Mouse (Mus musculus): Measurements from ENCODE around the gene Nup50. TPM values are rescaled to one million over a fixed set of nuclear protein-coding genes. Genes with fewer than 3 reads are reported as not detected.

Gene Nup50
- total and polyA plus RNA-seq, 3 experiments = 19.8 to 88.6 (median 69.8) TPM

GRCm38 (mm10) chr15:84924781-84925315 is 1.6 kb downstream of the Nup50 start:
- H3K36me3 ChIP-seq (replicated peaks) = peaks cover 53% of the 10 kb centered on the region
- ATAC-seq (ENCODE audit: extremely low read depth, insufficient number of reproducible peaks, low FRiP score, poor library complexity, severe bottlenecking) = no peak

GRCm38 (mm10) chr15:84925495-84926018 is 2.3 kb downstream of the Nup50 start:
- peak; percentile 18 for DNase-seq (ENCODE audit: low spot score)
- peak overlapping the region; percentile 52; the same call in 1 of the 2 replicates for H3K4me3 ChIP-seq (ENCODE audit: low read depth, low read length)
- no peaks in the 10 kb centered on the region for H3K27me3 ChIP-seq (ENCODE audit: insufficient read depth, low read length)
- peaks cover 58% of the 10 kb centered on the region for H3K36me3 ChIP-seq (replicated peaks)
- H3K4me1 ChIP-seq (ENCODE audit: insufficient read depth, low read depth, low read length) = peaks cover 43% of the 10 kb centered on the region
- ATAC-seq (ENCODE audit: extremely low read depth, insufficient number of reproducible peaks, low FRiP score, poor library complexity, severe bottlenecking) = no peak
- no peaks in the 10 kb centered on the region for H3K9me3 ChIP-seq (replicated peaks)
- no peak for TF ChIP-seq GATA2 (IDR thresholded peaks at IDR 0.05; ENCODE audit: borderline replicate concordance, low read depth, low read length)
- no peak for TF ChIP-seq CTCF (IDR thresholded peaks at IDR 0.05; ENCODE audit: low read depth, low read length)
- no peak for TF ChIP-seq GATA1 (IDR thresholded peaks at IDR 0.05; ENCODE audit: borderline replicate concordance, low read length)
- no peak for TF ChIP-seq TAL1 (conservative IDR thresholded peaks at IDR 0.05; ENCODE audit: low read depth, low read length)
- no peak for TF ChIP-seq POLR2AphosphoS5 (IDR thresholded peaks at IDR 0.05; ENCODE audit: insufficient replicate concordance, low read depth, low read length)

More at GRCm38 (mm10) chr15:84924781-84925315, 1.6 kb downstream of the Nup50 start:
- H3K4me1 ChIP-seq (ENCODE audit: insufficient read depth, low read depth, low read length) = peaks cover 45% of the 10 kb centered on the region
- H3K4me3 ChIP-seq (ENCODE audit: low read depth, low read length) = peak overlapping the region; percentile 96
- no peak for TF ChIP-seq TAL1 (conservative IDR thresholded peaks at IDR 0.05; ENCODE audit: low read depth, low read length)
- no peak for TF ChIP-seq GATA2 (IDR thresholded peaks at IDR 0.05; ENCODE audit: borderline replicate concordance, low read depth, low read length)
- no peak for TF ChIP-seq POLR2AphosphoS5 (IDR thresholded peaks at IDR 0.05; ENCODE audit: insufficient replicate concordance, low read depth, low read length)
- no peak; the same call in 1 of the 2 replicates for TF ChIP-seq CTCF (IDR thresholded peaks at IDR 0.05; ENCODE audit: low read depth, low read length)
- TF ChIP-seq GATA1 (IDR thresholded peaks at IDR 0.05; ENCODE audit: borderline replicate concordance, low read length) = no peak
- H3K27me3 ChIP-seq (ENCODE audit: insufficient read depth, low read length) = no peaks in the 10 kb centered on the region
- peak; percentile 14 for DNase-seq (ENCODE audit: low spot score)
- no peaks in the 10 kb centered on the region for H3K9me3 ChIP-seq (replicated peaks)

GRCm38 (mm10) chr15:84932351-84932750 is 9.1 kb downstream of the Nup50 start:
- no peaks in the 10 kb centered on the region for H3K9me3 ChIP-seq (replicated peaks)
- ATAC-seq (ENCODE audit: extremely low read depth, insufficient number of reproducible peaks, low FRiP score, poor library complexity, severe bottlenecking) = no peak
- peaks cover 36% of the 10 kb centered on the region for H3K4me1 ChIP-seq (ENCODE audit: insufficient read depth, low read depth, low read length)
- TF ChIP-seq GATA2 (IDR thresholded peaks at IDR 0.05; ENCODE audit: borderline replicate concordance, low read depth, low read length) (no peak), CTCF (IDR thresholded peaks at IDR 0.05; ENCODE audit: low read depth, low read length) (no peak), TAL1 (conservative IDR thresholded peaks at IDR 0.05; ENCODE audit: low read depth, low read length) (no peak), POLR2AphosphoS5 (IDR thresholded peaks at IDR 0.05; ENCODE audit: insufficient replicate concordance, low read depth, low read length) (no peak), GATA1 (IDR thresholded peaks at IDR 0.05; ENCODE audit: borderline replicate concordance, low read length) (no peak)
- peaks cover 99% of the 10 kb centered on the region for H3K36me3 ChIP-seq (replicated peaks)
- H3K27me3 ChIP-seq (ENCODE audit: insufficient read depth, low read length) = no peaks in the 10 kb centered on the region
- H3K4me3 ChIP-seq (ENCODE audit: low read depth, low read length) = no peak overlapping the region
- DNase-seq (ENCODE audit: low spot score) = no peak

GRCm38 (mm10) chr15:84934901-84935300 is 11.7 kb downstream of the Nup50 start:
- Histone ChIP-seq H3K36me3 (replicated peaks) (peaks cover 100% of the 10 kb centered on the region), H3K4me3 (ENCODE audit: low read depth, low read length) (no peak overlapping the region), H3K9me3 (replicated peaks) (no peaks in the 10 kb centered on the region), H3K27me3 (ENCODE audit: insufficient read depth, low read length) (no peaks in the 10 kb centered on the region), H3K4me1 (ENCODE audit: insufficient read depth, low read depth, low read length) (peaks cover 26% of the 10 kb centered on the region)
- DNase-seq (ENCODE audit: low spot score) (no peak), ATAC-seq (ENCODE audit: extremely low read depth, insufficient number of reproducible peaks, low FRiP score, poor library complexity, severe bottlenecking) (no peak)
- no peak for TF ChIP-seq GATA1 (IDR thresholded peaks at IDR 0.05; ENCODE audit: borderline replicate concordance, low read length)
- no peak for TF ChIP-seq POLR2AphosphoS5 (IDR thresholded peaks at IDR 0.05; ENCODE audit: insufficient replicate concordance, low read depth, low read length)
- TF ChIP-seq CTCF (IDR thresholded peaks at IDR 0.05; ENCODE audit: low read depth, low read length) = no peak
- no peak for TF ChIP-seq TAL1 (conservative IDR thresholded peaks at IDR 0.05; ENCODE audit: low read depth, low read length)
- no peak for TF ChIP-seq GATA2 (IDR thresholded peaks at IDR 0.05; ENCODE audit: borderline replicate concordance, low read depth, low read length)

GRCm38 (mm10) chr15:84940102-84940501 is 16.9 kb downstream of the Nup50 start:
- ATAC-seq (ENCODE audit: extremely low read depth, insufficient number of reproducible peaks, low FRiP score, poor library complexity, severe bottlenecking) (no peak), DNase-seq (ENCODE audit: low spot score) (no peak)
- peaks cover 90% of the 10 kb centered on the region for H3K36me3 ChIP-seq (replicated peaks)
- no peaks in the 10 kb centered on the region for H3K27me3 ChIP-seq (ENCODE audit: insufficient read depth, low read length)
- H3K4me1 ChIP-seq (ENCODE audit: insufficient read depth, low read depth, low read length) = peaks cover 17% of the 10 kb centered on the region
- H3K4me3 ChIP-seq (ENCODE audit: low read depth, low read length) = no peak overlapping the region
- no peaks in the 10 kb centered on the region for H3K9me3 ChIP-seq (replicated peaks)
- TF ChIP-seq POLR2AphosphoS5 (IDR thresholded peaks at IDR 0.05; ENCODE audit: insufficient replicate concordance, low read depth, low read length) = no peak
- no peak for TF ChIP-seq CTCF (IDR thresholded peaks at IDR 0.05; ENCODE audit: low read depth, low read length)

GRCm38 (mm10) chr15:84942647-84943285 is 19.6 kb downstream of the Nup50 start:
- ATAC-seq (ENCODE audit: extremely low read depth, insufficient number of reproducible peaks, low FRiP score, poor library complexity, severe bottlenecking) (no peak), DNase-seq (ENCODE audit: low spot score) (no peak)
- no peaks in the 10 kb centered on the region for H3K9me3 ChIP-seq (replicated peaks)
- H3K4me3 ChIP-seq (ENCODE audit: low read depth, low read length) = no peak overlapping the region
- H3K4me1 ChIP-seq (ENCODE audit: insufficient read depth, low read depth, low read length) = peaks cover 2% of the 10 kb centered on the region; the same call in 1 of the 2 replicates
- TF ChIP-seq GATA2 (IDR thresholded peaks at IDR 0.05; ENCODE audit: borderline replicate concordance, low read depth, low read length) = no peak
- TF ChIP-seq TAL1 (conservative IDR thresholded peaks at IDR 0.05; ENCODE audit: low read depth, low read length) = no peak
- TF ChIP-seq CTCF (IDR thresholded peaks at IDR 0.05; ENCODE audit: low read depth, low read length) = no peak
- TF ChIP-seq POLR2AphosphoS5 (IDR thresholded peaks at IDR 0.05; ENCODE audit: insufficient replicate concordance, low read depth, low read length) = no peak
- no peak for TF ChIP-seq GATA1 (IDR thresholded peaks at IDR 0.05; ENCODE audit: borderline replicate concordance, low read length)
- H3K36me3 ChIP-seq (replicated peaks) = peaks cover 81% of the 10 kb centered on the region
- no peaks in the 10 kb centered on the region for H3K27me3 ChIP-seq (ENCODE audit: insufficient read depth, low read length)

Measured in G1E (cell line).